Mouse (Mus musculus) megakaryocyte, embryonic 14.5 days (primary cell): Measurements from ENCODE around the gene Aox3.

ENCODE experiments used
- FLI1 ChIP-seq: IDR thresholded peaks from 2 replicates; pipeline ENCODE4 v1.6.1; 2012; ENCODE audit warnings: low read length, inconsistent platforms, mixed read lengths
- GATA1 ChIP-seq: IDR thresholded peaks from 3 replicates; pipeline ENCODE4 v1.6.1; 2012; ENCODE audit warnings: mixed read lengths, low read length, inconsistent platforms, borderline replicate concordance

- TF ChIP-seq GATA1, result no peak
- TF ChIP-seq FLI1, result no peak
Measured at GRCm38 (mm10) chr1:58156747-58157146, 43.8 kb downstream of the Aox3 start.
